Mouse (Mus musculus) heart, adult 18-20 months (tissue): ENCODE results near the gene Igfbp2. TPM values are rescaled to one million over a fixed set of nuclear protein-coding genes. Genes with fewer than 3 reads are reported as not detected.

ENCODE experiments used
- DNase-seq, 2 experiments: peaks; one replicate each; pipeline ENCODE4 v3.0.0; 2021 to 2022; ENCODE audit warnings: mixed read lengths in 1 of 2
- total RNA-seq, 2 experiments: library from RNA; stranded (reverse); gene quantifications; 2 replicates each; pipeline ENCODE4 v1.2.3; 2021

Gene Igfbp2
- total RNA-seq, 2 experiments from 2014 or later: 0.37 to 0.51 TPM

DNA sequence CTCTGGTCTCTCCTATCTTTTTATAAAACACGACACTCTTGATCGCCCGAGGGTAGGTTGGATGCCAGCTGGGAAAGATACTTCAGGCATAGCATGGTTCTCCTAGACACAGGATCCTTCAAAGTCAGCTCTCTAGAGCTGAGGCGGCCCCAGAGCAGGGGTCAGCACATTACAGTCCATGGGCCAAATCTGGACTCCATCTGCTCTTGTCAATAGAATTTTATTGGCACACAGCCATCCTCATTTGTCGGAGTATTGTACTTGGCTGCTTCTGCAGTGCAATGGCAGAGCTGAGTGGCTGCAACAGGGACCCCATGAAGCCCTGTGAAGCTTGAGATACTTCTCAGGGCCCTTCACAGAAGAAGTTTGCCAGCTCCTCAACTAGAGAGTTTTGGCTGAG lies 9.1 kb upstream of the Igfbp2 start:
- DNase-seq: no peak

DNA sequence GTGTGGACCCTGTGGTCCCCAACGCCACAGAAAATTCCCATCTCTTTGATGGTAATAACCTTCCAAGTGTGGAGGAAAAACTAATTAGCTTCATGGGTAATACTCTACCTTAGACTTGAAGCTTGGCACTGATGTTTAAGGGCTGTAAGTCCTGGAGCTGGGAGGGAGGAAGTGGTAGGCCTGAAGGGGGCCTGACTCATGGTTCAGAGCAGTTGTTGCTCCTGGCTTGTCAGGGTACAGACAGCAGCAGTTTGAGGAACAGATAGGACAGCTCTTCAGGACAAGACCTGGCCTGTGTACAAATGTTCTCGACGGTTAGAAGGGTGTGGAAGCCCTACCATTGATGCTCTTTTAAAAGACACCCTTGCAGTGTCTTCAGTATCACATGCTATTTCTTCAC lies 8.7 kb upstream of the Igfbp2 start:
- DNase-seq: no peak

DNA sequence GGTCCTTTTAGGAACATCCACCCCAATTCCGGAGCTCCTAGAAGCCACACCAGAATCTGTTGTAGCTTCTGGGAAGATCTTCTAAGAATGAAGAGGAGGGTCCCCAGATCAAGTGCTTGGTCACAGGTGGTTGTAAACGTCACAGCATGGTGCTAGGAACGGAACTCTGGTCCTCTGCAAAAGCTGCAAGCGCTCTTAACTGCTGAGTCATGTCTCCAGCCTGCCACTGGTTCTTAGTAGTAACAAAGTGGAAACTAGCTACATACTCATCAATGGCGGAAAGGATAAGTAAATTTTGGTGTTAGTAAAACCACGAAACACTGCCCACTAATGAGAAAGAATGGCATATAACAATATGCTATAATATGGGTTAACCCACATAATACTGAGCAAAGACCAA lies 4.3 kb upstream of the Igfbp2 start:
- DNase-seq: no peak

DNA sequence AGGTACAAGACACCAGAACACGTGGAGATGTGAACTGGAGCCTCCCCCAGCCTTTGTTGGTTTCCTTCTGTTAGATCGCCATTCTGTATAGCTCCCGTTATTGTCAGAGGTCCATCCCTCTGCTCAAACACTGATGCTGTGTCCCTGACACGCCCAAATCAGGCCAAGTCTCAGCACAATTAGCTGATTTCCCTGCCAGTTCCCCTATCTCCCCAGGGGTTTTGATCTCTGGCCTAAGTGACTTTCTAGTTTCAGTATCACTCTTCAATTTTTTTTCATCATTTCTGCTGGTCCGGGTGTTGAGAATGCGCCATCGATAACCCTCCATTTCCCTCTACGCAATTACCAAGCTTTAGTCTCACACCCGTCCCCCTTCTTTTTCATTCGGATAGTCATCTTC lies 1.4 kb upstream of the Igfbp2 start:
- DNase-seq: no peak

DNA sequence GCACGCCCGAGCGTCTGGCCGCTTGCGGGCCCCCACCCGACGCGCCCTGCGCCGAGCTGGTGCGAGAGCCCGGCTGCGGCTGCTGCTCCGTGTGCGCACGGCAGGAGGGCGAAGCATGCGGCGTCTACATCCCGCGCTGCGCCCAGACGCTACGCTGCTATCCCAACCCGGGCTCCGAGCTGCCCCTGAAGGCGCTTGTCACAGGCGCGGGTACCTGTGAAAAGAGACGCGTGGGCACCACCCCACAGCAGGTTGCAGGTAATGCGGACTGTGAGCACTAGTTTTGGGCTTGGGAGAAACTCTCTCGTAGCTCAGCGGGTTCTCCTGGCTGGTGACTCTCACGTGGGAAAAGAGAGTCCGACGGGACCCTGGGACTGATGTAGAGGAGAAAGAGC lies 401 bp downstream of the Igfbp2 start:
- no peak for DNase-seq

DNA sequence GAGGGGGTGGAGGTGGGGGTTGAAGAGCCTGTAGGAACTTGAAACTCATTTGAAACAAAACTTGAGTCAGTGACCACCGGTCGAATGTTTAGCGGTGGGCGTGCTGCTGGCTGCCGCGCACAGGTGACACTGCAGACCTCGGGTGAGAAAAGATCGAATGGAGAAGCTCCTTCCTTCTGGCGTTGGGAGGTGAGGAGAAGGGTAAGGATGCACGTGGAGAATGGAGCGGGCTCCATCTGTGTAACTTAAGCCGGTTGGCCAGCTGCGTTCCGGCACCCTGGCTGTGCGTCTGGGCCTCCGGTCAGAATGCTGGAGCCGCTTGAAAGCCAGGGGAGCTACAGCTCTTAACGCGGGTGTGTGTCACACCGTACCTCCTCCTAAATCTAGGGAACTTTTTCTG lies 983 bp downstream of the Igfbp2 start:
- no peak for DNase-seq

DNA sequence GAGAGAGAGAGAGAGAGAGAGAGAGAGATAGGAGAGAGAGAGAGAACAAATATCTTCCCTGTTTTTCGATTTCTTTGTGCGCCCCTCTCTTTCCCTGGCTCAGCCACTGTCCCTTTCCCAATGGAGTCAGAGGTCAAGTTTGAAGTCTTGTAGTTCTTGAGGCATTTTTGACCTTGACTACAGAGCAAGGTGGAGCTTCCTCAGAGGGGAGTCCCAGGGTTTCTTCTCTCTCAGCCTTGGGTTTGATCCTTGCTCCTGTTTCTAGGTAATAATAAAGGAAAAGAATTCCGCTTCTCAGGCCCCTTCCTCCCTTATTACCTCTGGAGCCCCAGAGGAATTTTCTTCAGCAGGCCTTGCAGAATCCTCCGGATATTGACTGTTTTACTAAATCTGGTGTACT lies 1.6 kb downstream of the Igfbp2 start:
- no peak for DNase-seq

DNA sequence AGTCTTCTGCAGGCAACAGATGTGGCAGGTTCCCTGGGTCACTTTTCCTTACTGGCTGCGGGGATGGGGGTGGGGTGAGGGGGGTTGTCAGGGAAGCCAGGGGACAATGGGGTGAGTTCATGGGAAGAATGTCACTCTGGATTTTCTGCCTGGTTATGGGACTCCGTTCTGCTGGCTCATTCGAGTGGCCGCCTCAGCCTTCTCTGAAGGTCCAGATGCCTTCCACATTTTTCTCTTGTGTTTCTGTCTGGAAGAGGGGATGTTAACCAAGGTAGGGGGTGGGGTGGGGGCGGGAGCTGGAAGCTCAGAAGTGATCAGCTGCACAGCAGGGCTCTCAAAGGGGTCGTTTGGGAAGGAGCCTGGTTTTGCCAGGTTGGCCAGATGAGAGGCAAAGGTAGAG lies 2.1 kb downstream of the Igfbp2 start:
- DNase-seq: no peak

DNA sequence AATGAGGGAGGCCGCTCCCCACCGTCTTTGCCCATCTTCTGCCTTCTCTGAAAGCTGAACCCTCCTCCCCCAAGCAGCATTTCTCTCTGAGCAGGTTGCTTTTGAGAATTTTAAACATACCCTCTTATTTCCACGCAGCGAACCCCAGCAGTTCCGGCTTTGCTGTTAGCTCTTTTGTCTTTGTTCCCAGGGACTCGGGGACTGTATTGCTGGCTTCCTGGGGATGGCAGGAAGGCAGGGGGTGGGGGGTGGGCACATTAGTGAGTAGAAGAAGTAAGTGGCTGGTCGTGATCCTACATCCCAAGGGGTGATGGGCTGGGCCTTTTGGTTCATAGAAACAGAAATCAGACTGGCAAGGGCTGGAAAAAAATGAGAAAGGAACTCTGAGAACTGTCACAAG lies 2.6 kb downstream of the Igfbp2 start:
- no peak for DNase-seq

DNA sequence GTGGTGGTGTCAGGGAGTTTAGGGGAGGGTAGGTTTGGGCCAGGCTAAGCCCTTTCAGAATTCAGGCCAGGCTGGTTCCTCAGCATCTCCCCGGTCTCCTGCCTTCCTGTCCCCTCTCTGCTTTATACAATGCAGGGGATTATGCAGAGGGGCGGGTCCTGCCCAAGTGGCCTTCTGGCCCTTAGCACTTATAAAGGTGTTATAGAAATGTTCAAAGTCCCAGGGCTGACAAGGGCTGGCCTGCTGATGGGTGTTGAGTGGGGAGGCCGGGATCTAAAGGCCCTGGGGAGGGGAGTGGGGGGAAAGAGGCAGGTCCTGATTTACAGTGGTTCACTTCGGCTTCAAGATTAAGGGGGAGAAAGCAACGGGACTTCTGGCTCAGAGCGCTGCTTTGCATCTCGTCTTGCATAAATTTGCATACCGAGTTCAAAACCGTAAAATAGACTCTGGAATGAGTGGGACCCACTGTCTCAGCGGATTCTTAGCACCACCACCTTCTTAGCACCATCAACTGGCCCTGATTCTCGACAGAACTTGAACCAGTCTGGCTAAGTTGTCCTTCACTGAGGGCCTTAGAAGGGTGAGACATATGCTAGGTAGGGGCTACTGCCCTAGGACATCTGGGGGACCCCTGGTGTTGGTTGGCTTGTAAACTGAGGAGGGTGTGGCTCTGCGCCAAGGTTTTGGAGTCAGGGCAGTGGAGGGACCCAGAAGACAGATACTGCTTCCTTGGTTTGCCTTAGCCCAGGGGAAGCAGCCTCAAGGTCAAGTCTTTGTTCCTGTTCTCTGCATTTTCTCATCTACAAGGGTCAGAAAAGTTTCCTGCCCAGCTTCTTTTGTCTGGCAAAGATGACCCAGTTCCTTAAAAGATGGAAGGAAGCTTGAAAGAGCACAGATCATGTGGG lies 3.4 kb downstream of the Igfbp2 start:
- no peak for DNase-seq

DNA sequence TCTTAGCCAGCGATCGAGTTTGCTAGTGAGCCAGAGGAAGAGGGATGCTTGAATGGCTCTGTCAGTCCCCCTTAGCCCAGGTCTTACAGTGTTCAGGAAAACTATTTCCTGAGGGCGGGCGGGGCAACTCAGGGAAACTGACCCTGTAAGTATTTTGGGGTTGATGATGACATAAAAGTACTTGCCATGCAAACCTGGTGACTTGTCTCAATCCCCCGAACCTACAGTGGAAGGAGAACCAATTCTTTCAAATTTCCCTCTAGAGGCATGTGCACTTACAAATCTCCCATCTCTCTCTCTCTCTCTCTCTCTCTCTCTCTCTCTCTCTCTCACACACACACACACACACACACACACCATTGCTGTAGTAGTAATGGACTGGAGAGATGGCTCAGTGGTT lies 4.5 kb downstream of the Igfbp2 start:
- DNase-seq: no peak

DNA sequence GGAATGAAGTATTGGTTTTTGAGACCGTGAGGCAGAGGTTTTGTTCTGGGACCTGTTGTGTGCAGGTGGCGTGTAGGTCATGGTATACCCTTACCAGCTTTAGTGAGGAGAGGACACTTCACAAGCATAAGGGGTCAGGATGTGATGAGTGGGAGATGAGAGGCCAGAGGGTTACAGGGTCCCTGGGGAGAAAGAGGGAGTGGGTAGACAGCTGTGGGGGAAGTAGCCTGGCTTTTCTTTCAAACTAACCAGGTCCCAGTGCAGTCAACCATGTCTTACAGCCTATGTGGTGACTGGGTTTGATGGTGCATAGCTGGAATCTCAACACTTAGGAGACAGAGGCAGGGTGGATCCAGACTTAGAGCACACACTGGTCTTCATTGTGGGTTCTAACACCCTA lies 6.2 kb downstream of the Igfbp2 start:
- DNase-seq: no peak

DNA sequence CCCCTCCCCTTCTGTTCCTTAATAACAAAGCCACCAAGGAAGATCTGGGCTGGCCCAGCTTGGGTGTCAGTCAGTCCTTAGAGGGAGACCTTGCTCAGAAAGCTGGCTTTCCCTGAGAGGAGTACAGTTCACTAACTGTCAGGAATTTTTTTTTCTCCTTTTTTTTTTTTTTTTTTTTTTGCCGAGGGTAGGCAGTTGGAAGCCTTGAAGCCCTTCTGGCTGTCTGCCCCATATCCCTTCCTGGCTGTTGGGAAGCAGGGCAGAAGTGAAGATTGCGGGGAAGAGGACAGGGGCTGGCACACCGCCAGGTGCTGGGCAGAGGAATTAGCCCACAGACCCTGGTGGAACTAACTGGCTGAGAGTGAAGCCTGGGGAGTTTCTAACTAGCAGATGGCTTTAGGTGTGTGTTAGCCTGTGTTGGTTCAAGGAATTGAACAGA lies 8.4 kb downstream of the Igfbp2 start:
- DNase-seq: no peak

DNA sequence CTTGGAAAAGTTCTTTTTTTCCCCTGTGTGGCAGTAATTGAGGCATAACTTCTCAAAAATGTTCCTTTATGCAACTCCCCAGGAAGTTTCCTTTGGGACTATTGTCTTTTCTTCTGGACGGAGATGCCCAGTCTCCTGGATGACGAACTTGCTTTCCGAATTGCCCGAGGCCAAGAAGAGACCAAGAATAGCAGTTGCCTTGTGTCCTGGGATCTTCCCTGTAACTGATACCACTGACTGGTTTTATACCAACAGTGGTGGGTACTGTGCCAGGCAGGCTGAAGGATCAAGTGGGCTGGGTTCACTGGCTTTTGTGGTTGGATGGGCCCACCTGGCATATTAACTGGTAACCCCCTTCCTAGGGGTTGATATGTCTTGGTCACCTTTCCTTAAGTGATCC lies 9.3 kb downstream of the Igfbp2 start:
- no peak for DNase-seq

DNA sequence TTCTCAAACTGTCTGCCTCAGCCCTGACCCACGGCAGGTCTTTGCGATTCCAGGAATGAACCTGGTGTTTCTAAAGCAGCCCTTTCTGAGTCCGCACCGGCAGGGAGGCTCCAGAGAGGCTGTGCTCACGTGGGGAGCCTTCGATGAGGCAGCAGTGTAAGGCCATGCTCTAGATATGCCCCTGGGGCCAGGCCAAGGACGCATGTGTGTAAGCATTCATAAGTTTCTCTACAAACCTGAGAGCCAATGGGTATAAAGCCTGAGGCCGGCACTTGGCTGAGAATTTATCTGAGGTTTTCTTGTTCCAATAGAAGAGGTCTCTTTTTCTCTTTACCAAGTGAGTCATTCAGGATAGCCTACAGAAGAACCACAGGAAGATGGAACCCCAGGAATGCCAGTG lies 15.1 kb downstream of the Igfbp2 start:
- no peak for DNase-seq

DNA sequence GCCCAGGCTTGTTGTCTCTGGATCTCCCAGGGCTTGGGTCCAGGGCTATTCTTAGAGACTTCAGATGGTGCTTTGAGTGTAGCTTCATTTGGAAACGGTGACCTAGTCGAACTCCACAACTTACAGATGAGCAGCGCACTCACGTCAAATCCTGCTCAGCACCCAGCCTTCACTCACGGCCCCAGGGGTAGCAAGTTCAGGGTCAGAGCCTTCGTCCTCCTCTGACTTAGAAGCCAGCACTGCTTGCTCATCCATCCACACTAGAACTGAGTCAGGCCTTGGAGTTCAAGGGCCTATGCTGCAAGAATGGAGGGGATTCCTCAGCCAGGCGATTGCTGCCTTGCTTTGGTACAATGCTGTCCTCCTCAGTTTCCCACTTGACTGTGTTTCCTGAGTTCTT lies 15.5 kb downstream of the Igfbp2 start:
- no peak for DNase-seq

DNA sequence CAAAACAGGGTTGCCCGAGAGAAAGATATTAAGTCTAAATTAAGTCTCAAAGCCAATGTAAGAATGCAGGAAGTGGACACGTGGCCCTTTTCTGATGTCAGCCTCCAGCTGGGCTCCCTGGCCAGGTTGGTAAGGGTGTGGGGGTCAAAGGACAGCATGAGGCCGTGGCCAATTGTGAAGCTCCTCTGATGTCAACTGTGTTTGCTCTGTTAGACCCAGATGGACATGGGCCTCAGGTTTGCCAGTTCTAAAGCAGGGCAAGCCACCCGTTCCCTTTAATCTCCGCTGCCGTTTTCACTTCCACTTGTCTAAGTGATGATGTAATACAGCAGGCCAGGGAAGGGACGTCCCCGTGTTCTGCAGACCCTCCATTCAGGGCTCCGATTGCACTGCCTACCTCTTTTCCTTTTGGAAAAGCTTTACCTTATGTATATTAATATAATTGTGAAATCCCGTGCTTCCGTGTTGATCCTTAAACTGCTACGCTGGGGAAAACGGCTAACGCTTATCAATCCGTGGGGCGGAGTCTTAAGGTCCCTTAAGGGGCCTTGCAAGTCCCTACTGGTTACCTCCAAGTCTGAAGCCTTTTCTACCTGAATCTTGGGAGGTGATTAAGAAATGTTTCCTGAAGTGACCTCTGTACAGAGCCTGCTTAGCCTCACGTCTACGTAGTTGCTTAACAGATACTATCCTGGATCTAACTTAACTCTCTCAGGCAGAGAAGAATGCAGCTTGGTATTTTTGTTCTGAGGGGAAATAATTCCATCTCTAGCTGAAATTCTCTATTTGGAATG lies 18.6 kb downstream of the Igfbp2 start:
- DNase-seq: no peak

DNA sequence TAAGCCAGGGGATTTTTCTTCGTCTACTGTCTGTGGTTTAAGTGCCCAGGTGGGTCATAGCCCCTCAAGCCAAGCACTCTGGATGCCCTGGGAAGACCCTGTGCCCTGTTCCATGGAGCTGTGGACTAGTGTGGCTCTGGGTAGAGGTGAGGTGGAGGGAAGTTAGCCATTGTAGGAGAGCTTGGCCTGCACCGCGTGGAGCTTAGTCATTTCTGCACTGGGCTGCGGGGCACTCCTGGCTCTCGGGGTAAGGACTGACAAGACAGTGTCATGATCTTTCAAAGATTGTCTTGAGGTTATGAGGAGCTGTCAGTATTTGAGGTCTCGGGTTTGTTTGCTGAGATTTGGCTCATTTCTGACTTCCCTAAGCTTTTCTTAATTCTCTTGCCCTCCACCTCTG lies 20.4 kb downstream of the Igfbp2 start:
- DNase-seq: no peak

DNA sequence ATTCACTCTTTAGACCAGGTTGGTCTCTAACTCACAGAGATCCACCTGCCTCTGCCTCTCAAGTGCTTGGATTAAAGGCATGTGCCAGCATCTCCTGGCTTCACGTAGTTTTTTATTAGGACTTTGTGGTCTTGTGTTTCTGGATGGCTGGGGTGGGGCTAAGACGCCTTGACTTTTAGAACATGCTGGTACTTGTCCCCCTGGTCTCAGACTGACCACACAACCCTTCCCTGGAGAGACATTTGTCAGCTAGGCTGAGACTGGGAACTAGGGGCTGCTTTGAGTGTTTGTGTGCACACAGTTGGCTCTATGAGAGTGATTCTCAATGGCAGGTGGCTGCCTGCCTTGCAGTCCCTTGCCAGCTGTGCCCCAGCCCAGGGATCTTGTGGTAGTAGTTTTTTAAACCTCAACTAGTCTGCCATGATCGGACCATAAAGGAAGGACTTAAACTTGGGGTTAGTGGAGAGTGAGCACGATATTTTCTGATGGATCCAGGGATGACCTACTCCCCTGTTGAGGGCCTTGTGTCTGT lies 23.6 kb downstream of the Igfbp2 start:
- no peak for DNase-seq

DNA sequence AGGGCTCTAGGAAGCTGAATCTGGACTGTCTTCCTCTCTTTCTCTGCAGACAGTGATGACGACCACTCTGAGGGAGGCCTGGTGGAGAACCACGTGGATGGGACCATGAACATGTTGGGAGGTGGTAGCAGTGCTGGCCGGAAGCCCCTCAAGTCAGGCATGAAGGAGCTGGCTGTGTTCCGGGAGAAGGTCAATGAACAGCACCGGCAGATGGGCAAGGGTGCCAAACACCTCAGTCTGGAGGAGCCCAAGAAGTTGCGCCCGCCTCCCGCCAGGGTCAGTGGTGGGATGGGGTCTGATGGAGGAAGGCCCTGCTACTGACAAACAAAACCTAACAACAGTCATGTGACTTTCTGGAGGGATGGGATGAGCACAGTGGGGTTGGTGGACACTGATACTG lies 24.7 kb downstream of the Igfbp2 start:
- no peak for DNase-seq

DNA sequence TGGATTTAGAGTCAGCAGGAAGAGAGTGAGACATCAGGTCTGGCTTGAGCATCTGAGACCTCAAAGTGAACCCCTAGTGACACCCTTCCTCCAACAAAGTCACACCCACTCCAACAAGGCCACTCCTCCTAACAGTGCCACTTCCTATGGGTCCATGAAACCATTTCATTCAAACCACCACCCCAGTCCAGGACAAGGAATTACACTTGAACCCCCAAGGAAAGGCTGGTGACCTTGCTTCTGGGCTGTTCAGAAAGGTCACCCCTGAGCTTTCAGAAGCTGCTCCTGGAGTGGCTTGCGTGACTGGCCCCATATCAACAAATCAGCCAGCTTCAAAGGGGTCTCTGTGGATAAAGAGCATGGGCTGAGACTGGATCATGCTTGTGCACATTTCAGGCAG lies 29.5 kb downstream of the Igfbp2 start:
- no peak for DNase-seq

DNA sequence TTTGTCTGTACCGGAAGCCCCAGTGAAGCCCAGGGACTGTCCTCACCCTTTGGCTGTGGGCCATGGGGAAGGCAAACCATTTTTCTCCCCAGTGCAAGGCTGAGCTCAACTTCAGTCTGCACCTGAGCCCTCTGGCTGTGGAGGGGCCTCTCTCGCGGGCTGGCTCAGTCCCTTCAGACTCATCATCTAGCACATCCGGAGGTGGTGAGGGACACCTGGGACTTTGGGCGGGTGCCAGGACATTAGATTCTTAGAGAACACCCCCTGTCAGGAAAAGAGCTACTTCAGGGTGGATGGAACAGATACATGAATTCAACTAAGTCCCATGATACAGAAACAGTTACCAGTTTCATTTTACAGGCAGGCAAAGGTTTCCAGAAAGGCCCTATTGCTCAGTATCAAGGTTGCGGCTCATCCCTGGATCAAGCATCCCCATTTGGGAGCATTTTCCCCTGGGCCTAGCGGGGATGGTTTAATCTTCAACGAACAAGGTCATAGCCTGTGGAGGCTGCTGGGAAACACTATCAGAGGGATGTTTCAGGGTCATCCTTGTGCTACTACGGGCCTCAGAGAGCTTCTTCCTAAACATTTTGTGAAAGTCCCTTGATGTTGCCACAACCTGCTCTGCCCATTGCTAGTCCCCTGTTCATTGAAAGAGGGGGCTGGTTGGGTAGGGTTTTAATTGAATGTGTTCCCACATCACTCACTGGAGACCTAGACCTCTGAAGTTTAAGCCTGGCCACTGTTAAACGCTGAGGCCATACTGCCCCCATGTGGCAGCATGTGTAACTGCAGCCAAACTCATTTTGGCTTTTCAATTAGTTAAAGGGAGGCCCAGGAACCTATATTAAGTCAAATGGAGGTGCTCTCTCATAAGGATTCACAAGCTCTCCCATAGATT lies 30.3 kb downstream of the Igfbp2 start:
- DNase-seq: peak in 1 of 2 experiments; percentile 70
